Mouse (Mus musculus): ENCODE measurements around the gene Hpn.

GRCm38 (mm10) chr7:31130841-31131240 lies 15.8 kb upstream of the Hpn start:
- TF ChIP-seq CTCF (IDR thresholded peaks at IDR 0.05; ENCODE audit: insufficient read depth, low read depth, low read length) (peak; percentile 44; the same call in 1 of the 2 replicates), POLR2A (IDR thresholded peaks at IDR 0.05; ENCODE audit: insufficient read depth, low read depth, low read length) (no peak)
